Mouse (Mus musculus) spleen, adult 2 months (tissue): Measurements from ENCODE around the gene Ifnar2.

Experiments
- CTCF ChIP-seq: fragments of 200-500 bp; IDR thresholded peaks from 2 replicates; pipeline ENCODE4 v1.5.1; 2011; ENCODE audit warnings: mild to moderate bottlenecking, inconsistent platforms; ENCODE audit not compliant: insufficient read depth, insufficient read length, insufficient replicate concordance; ENCODE audit errors: extremely low read depth
- POLR2A ChIP-seq: fragments of 200-500 bp; IDR thresholded peaks from 2 replicates; pipeline ENCODE4 v1.6.1; 2011; ENCODE audit warnings: low read depth, low read length, inconsistent platforms

DNA sequence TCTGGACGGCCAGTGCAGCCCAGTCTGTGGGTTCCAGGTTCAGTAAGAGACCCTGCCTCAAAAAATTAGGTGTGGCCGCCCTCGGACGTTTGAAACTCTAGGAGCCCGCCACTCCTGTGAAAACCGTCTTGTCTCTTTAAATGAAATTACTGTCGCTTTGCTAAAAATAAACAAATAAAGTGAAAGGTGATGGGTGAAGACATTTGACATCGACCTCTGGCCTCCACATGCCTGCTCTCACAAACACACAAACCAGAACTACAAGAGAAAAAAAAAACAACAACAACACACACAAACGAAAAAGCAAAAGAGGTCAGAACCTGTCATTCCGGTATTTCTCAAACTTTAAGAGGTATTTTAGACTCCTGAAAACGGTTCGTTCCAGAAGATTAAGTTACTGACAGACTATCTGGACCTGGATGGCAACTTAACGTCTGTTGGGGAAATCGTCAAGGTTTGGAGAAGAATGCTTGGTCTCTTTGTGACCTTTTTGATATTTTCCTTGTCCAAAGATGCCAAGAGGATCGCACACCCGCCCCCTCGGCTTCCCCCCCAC, 5.9 kb downstream of the Ifnar2 start:
- TF ChIP-seq CTCF (no peak), POLR2A (no peak)
